Mouse (Mus musculus) olfactory bulb, adult 2 months (tissue): ENCODE data around the gene Ints14. TPM values are rescaled to one million over a fixed set of nuclear protein-coding genes. Genes with fewer than 3 reads are reported as not detected.

Experiments
- H3K27ac ChIP-seq: fragments of 200-500 bp; 2 replicates; pipeline ENCODE4 v1.5.1; 2012; ENCODE audit warnings: low read depth, low read length; ENCODE audit not compliant: insufficient read depth
- H3K4me1 ChIP-seq: fragments of 200-500 bp; 2 replicates; pipeline ENCODE4 v1.6.1; 2012; ENCODE audit warnings: low read length; ENCODE audit not compliant: control insufficient read depth, insufficient read depth
- H3K4me3 ChIP-seq: fragments of 200-500 bp; 2 replicates; pipeline ENCODE4 v1.5.1; 2012; ENCODE audit warnings: mild to moderate bottlenecking, low read depth, low read length, moderate library complexity; ENCODE audit not compliant: insufficient read depth
- CTCF ChIP-seq: fragments of 200-500 bp; IDR thresholded peaks from 2 replicates; pipeline ENCODE4 v1.5.1; 2012; ENCODE audit warnings: low read depth, mild to moderate bottlenecking, low read length, moderate library complexity; ENCODE audit not compliant: insufficient read depth
- POLR2A ChIP-seq: fragments of 200-500 bp; IDR thresholded peaks from 2 replicates; pipeline ENCODE4 v1.6.1; 2012; ENCODE audit warnings: mild to moderate bottlenecking, low read depth, low read length, moderate library complexity; ENCODE audit not compliant: insufficient read depth
- WGBS: fragments of 180-500 bp; shearing (Covaris S2); methylation state at CpG from one replicate; pipeline ENCODE4 v1.1.7; 2018; 5-methylcytosine and 5-hydroxymethylcytosine counted together
- polyA plus RNA-seq: library from polyadenylated mRNA; stranded (reverse); fragments of >200 nt; gene quantifications from 2 replicates; pipeline ENCODE4 v1.2.4, GENCODE M21; 2012; ENCODE audit warnings: low replicate concordance; ENCODE audit not compliant: missing spikeins, insufficient read depth, insufficient read length

The Ints14 gene
- polyA plus RNA-seq, 1 experiment = not detected

- Histone ChIP-seq H3K4me3 (no peak overlapping the region), H3K4me1 (no peaks in the 10 kb centered on the region), H3K27ac (no peak overlapping the region)
- TF ChIP-seq CTCF = no peak
- no peak for TF ChIP-seq POLR2A
- WGBS = 58% methylated on average over 15 of the region's 15 CpGs
These were observed 26.5 kb upstream of the Ints14 start for GRCm38 (mm10) chr9:64934015-64934754.

DNA sequence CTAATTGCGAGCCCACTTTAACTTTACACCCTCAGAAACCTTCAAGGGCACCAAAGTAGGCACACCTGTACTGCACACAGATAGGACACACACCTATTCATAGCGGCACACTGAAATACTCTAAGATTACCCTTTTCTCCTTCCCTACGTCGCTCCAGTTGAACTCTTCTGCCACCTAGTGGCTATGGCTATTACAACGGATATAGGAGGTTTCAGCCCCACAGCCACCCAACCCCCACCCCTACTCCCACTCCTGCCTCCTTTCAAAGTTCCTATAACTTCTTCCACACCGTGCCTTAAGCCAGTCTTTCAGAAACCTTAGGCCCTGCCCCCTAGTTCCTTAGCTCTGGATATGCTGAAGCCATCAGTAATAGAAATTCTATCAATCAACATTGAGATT lies 24.2 kb upstream of the Ints14 start:
- Histone ChIP-seq H3K4me1 (no peaks in the 10 kb centered on the region), H3K4me3 (no peak overlapping the region), H3K27ac (no peak overlapping the region)
- 7% methylated on average over 6 of the region's 6 CpGs for WGBS
- TF ChIP-seq POLR2A (no peak), CTCF (no peak)

GRCm38 (mm10) chr9:64937491-64937890 lies 23.2 kb upstream of the Ints14 start:
- WGBS = 65% methylated on average over 5 of the region's 5 CpGs
- no peaks in the 10 kb centered on the region for H3K4me1 ChIP-seq
- TF ChIP-seq CTCF = no peak
- TF ChIP-seq POLR2A = no peak
- H3K27ac ChIP-seq = no peak overlapping the region
- H3K4me3 ChIP-seq = no peak overlapping the region

GRCm38 (mm10) chr9:64938535-64938934 lies 22.2 kb upstream of the Ints14 start:
- no peak overlapping the region for H3K27ac ChIP-seq
- TF ChIP-seq POLR2A (no peak), CTCF (no peak)
- no peak overlapping the region for H3K4me3 ChIP-seq
- 77% methylated on average over 5 of the region's 5 CpGs for WGBS
- H3K4me1 ChIP-seq = no peaks in the 10 kb centered on the region

DNA sequence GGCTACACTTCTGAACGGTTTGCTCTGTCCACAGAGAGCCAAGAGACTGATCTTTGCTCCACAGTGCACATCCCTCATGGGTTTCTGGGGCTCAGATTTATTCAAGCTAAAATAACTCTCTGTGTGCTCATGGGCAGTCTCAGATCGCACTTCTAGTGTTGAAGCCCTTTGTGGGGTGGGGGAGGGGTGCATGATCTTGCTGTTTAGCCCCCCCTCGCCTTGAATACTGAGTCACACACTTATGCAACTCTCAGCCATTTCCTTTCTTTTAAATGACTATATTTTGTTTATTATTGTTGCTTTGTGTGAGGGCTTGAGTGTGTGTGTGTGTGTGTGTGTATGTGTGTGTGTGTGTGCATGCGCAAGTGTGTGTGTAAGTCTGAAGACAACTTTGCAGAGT lies 21.4 kb upstream of the Ints14 start:
- TF ChIP-seq CTCF (no peak), POLR2A (no peak)
- 39% methylated on average over 4 of the region's 4 CpGs for WGBS
- Histone ChIP-seq H3K4me1 (no peaks in the 10 kb centered on the region), H3K27ac (no peak overlapping the region), H3K4me3 (no peak overlapping the region)

- no peaks in the 10 kb centered on the region for H3K4me1 ChIP-seq
- no peak overlapping the region for H3K4me3 ChIP-seq
- 75% methylated on average over 2 of the region's 2 CpGs for WGBS
- no peak for TF ChIP-seq CTCF
- TF ChIP-seq POLR2A = no peak
- H3K27ac ChIP-seq = no peak overlapping the region
These were observed 20.9 kb upstream of the Ints14 start for GRCm38 (mm10) chr9:64939790-64940189.

DNA sequence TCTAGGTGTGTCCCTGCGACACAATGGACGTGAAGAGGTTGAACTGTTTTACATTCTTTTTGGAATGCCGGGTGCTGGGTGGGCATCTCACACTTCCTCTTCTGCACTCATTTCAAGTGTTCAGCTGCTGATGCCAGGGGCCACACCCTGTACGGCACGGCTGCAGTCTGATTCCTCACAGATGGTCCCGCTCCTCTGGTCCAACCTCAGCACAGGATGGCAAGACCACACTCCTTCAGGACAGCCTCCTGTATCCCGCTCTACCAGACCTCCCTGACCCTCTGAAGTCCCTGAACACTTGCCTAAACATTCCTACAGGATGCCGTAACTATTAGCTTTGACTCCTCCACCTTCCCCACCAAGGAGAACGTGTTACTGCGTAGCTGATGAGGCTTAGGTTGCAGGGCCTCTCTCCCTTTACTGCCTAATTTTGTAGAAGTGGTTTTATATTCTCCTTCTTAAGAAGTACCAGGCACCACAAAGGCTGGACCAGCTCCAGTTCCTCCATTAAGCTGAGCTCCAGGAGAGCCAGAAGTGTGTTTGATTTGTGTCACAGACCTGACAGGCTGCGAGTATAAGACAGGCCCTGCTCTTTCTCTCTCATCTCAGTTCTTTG lies 19.9 kb upstream of the Ints14 start:
- WGBS = 86% methylated on average over 11 of the region's 11 CpGs
- no peak for TF ChIP-seq CTCF
- no peak for TF ChIP-seq POLR2A

DNA sequence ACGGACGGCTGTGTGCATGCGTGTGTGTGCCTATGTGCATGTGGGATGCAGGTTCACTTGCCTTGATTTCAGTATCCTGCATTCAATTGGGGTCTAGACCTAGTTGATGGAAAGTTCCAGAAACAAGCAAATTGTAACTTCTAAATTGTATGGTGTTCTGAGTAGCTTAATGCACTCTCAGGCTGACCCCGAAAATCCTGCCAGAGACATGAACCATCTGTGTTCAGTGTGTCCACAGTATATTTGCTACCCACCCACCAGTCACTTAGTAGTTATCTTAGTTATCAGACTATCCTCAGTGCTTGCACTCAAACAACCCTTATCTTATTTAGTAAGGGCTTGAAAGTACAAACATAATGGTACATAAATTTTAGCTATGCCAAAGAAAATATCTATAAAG lies 19.1 kb upstream of the Ints14 start:
- 87% methylated on average over 4 of the region's 4 CpGs for WGBS
- Histone ChIP-seq H3K4me3 (no peak overlapping the region), H3K27ac (no peak overlapping the region), H3K4me1 (no peaks in the 10 kb centered on the region)
- TF ChIP-seq CTCF (no peak), POLR2A (no peak)

More for the DNA sequence above, 19.9 kb upstream of the Ints14 start:
- no peak overlapping the region for H3K4me3 ChIP-seq
- no peak overlapping the region for H3K27ac ChIP-seq
- H3K4me1 ChIP-seq = no peaks in the 10 kb centered on the region

DNA sequence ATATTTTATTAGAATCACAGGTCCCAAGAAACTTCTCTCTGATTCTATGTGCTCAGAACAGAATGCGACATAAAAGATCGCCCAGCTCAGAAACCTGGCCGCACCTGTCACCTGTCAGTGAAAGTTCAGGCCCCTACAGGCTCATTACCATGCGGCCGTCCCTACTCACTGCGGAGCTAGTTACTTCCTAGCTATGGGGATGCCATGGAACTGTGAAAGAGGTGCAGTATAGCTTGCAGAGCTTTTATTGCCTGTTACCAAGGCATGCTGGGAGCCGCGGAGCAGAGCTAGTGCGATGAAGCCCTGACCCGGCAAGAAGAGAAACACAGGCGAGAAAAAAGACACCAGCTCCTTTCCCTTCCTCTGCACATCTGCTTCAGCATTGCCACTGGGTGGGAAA lies 16.7 kb upstream of the Ints14 start:
- 38% methylated on average over 11 of the region's 11 CpGs for WGBS
- H3K4me3 ChIP-seq = no peak overlapping the region
- no peak overlapping the region for H3K27ac ChIP-seq
- no peaks in the 10 kb centered on the region for H3K4me1 ChIP-seq
- TF ChIP-seq CTCF (no peak), POLR2A (no peak)
